In the genomic region with DNA sequence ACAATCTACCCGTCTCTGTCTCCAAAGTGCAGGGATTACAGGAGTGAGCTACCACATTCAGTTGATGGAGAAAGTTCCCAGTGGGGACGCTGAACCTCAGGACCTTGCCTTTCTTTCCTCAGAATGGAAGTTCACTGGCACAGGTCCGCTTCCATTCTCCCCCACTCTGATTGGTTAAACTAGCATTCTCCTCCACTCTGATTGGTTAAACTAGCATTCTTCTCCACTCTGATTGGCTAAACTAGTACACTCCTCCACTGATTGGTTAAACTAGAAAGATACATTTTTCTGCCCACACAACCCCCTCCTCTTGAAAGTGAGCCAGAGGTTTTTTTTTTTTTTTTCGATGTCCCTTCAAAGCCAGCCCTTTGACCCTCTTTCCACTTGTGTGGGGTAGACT, we compare ENCODE assay signal across 21 mouse cellular contexts.
DNase-seq lines count a peak whose midpoint lies in the region; ATAC-seq and TF ChIP-seq lines count a peak whose summit lies in the region.
"Had no signal": no experiment of that assay in that cellular context is flagged by ENCODE, and none has a peak within 500 bp of the region (broad histone marks: within the 10 kb centered on the region; RNA-seq: fewer than 3 reads in every experiment).

No protein-coding gene starts in this region.

- 89% methylated on average over 4 of the region's 4 CpGs for WGBS in forebrain, embryonic 16.5 days

- H3K4me3 ChIP-seq in testis, adult 2 months (ENCODE audit: control insufficient read depth, low read depth, low read length) = peak overlapping the region; percentile 46
- H3K4me3 ChIP-seq in ES-E14 (ENCODE audit: insufficient read depth in 1 of 2, low read depth in 1 of 2, low read length in 2 of 2, poor library complexity in 1 of 2, severe bottlenecking in 1 of 2) = no peak overlapping the region
- H3K4me3 ChIP-seq in forebrain, embryonic 16.5 days (replicated peaks; ENCODE audit: low read length) = no peak overlapping the region
- H3K4me3 ChIP-seq: embryonic facial prominence, embryonic 13.5 days; embryonic facial prominence, embryonic 15.5 days; erythroblast, embryonic 14.5 days; forebrain, embryonic 13.5 days; forebrain, embryonic 15.5 days had no signal

- DNase-seq in testis, postnatal 10 days (ENCODE audit: low spot score) = no peak
- DNase-seq in ES-E14 (ENCODE audit: low read depth, low spot score) (no peak), ZHBTc4 (ENCODE audit: low read depth, low spot score) (peak; percentile 38)
- DNase-seq in testis, postnatal 14 days (ENCODE audit: low spot score) = peak; percentile 25
- no peak for DNase-seq in urinary bladder, adult 18-20 months (ENCODE audit: low spot score in 2 of 2)
- DNase-seq: adrenal gland, adult 2 months; adrenal gland, postnatal 10 days; adrenal gland, postnatal 25 days; cerebellum, adult 11-12 months; cerebellum, adult 2 months; cerebellum, adult 9-10 months; cerebellum, postnatal 10 days; cerebellum, postnatal 25 days had no signal

- no peaks in the 10 kb centered on the region for H3K9me3 ChIP-seq in ES-E14 (ENCODE audit: control insufficient read depth, insufficient read depth, low read depth, low read length)
- no peaks in the 10 kb centered on the region for H3K9me3 ChIP-seq in forebrain, embryonic 16.5 days (ENCODE audit: control insufficient read depth, low read length)
- H3K9me3 ChIP-seq: embryonic facial prominence, embryonic 13.5 days; embryonic facial prominence, embryonic 15.5 days; forebrain, embryonic 13.5 days; forebrain, embryonic 15.5 days had no signal

- H3K9ac ChIP-seq in ES-E14 (ENCODE audit: insufficient read depth, low read depth, low read length, poor library complexity, severe bottlenecking) = no peak overlapping the region
- H3K9ac ChIP-seq in forebrain, embryonic 16.5 days (replicated peaks; ENCODE audit: low read depth, low read length) = no peak overlapping the region
- H3K9ac ChIP-seq: embryonic facial prominence, embryonic 13.5 days; embryonic facial prominence, embryonic 15.5 days; forebrain, embryonic 13.5 days; forebrain, embryonic 15.5 days had no signal

- no peaks in the 10 kb centered on the region for H3K27me3 ChIP-seq in testis, adult 2 months (ENCODE audit: control insufficient read depth, insufficient read depth, low read length)
- no peaks in the 10 kb centered on the region for H3K27me3 ChIP-seq in forebrain, embryonic 16.5 days (replicated peaks; ENCODE audit: control insufficient read depth, insufficient read depth, low read length)
- H3K27me3 ChIP-seq: forebrain, embryonic 13.5 days; forebrain, embryonic 15.5 days had no signal

- TF ChIP-seq POLR2A in testis, adult 2 months (IDR thresholded peaks at IDR 0.05; ENCODE audit: control insufficient read depth, low read depth, low read length) = no peak

- TF ChIP-seq CTCF in testis, adult 2 months (IDR thresholded peaks at IDR 0.05; ENCODE audit: control insufficient read depth, insufficient read depth, insufficient replicate concordance, low read depth, low read length) = no peak

- ATAC-seq in forebrain, embryonic 16.5 days = no peak
- ATAC-seq in cerebellum, adult (ENCODE audit: insufficient number of reproducible peaks, low FRiP score, low TSS enrichment) = no peak
- ATAC-seq: forebrain, embryonic 13.5 days; forebrain, embryonic 15.5 days had no signal

- in situ Hi-C loops in ES-E14 (cut with MboI; ENCODE audit: low sequenced_read_pairs in 2 of 2, unreplicated experiment in 2 of 2) = no loop called here

- H3K27ac ChIP-seq in testis, adult 2 months (ENCODE audit: control insufficient read depth, insufficient read depth, low read depth, low read length) = no peak overlapping the region
- no peak overlapping the region for H3K27ac ChIP-seq in ES-E14 (ENCODE audit: insufficient read depth, low read depth, low read length, poor library complexity, severe bottlenecking)
- no peak overlapping the region for H3K27ac ChIP-seq in forebrain, embryonic 16.5 days (ENCODE audit: low read length)
- H3K27ac ChIP-seq: embryonic facial prominence, embryonic 13.5 days; embryonic facial prominence, embryonic 15.5 days; forebrain, embryonic 13.5 days; forebrain, embryonic 15.5 days had no signal

- H3K4me1 ChIP-seq in testis, adult 2 months (ENCODE audit: control insufficient read depth, insufficient read depth, low read length) = peaks cover 9% of the 10 kb centered on the region
- peaks cover 0 to 2% of the 10 kb centered on the region in 2 experiments; a peak in 1 of 4 replicates for H3K4me1 ChIP-seq in ES-E14 (ENCODE audit: control insufficient read depth in 2 of 2, insufficient read depth in 2 of 2, low read length in 2 of 2, poor library complexity in 1 of 2)
- H3K4me1 ChIP-seq in forebrain, embryonic 16.5 days (replicated peaks; ENCODE audit: control insufficient read depth, insufficient read depth, low read length) = peaks cover 37% of the 10 kb centered on the region

- H3K36me3 ChIP-seq in testis, adult 2 months (ENCODE audit: control insufficient read depth, insufficient read depth, low read length) = no peaks in the 10 kb centered on the region
- H3K36me3 ChIP-seq in ES-E14 (ENCODE audit: control insufficient read depth, insufficient read depth, low read length, poor library complexity, severe bottlenecking) = no peaks in the 10 kb centered on the region
- H3K36me3 ChIP-seq in forebrain, embryonic 16.5 days (ENCODE audit: control insufficient read depth, insufficient read depth) = no peaks in the 10 kb centered on the region
- H3K36me3 ChIP-seq: embryonic facial prominence, embryonic 13.5 days; embryonic facial prominence, embryonic 15.5 days; forebrain, embryonic 15.5 days had no signal

- H3K4me2 ChIP-seq in forebrain, embryonic 16.5 days (ENCODE audit: low read length) = no peak overlapping the region
- H3K4me2 ChIP-seq: embryonic facial prominence, embryonic 13.5 days; embryonic facial prominence, embryonic 15.5 days; forebrain, embryonic 13.5 days; forebrain, embryonic 15.5 days had no signal

TF ChIP-seq in ES-E14, 5 proteins besides CTCF, POLR2A, EP300 and RAD21:
- no peak for TF ChIP-seq ZC3H11A (IDR thresholded peaks at IDR 0.05; ENCODE audit: borderline replicate concordance, low read depth, low read length)
- TF ChIP-seq CHD2 (IDR thresholded peaks at IDR 0.05; ENCODE audit: low read depth, low read length) = peak; percentile 83; the same call in 1 of the 2 replicates
- no peak for TF ChIP-seq HCFC1 (IDR thresholded peaks at IDR 0.05; ENCODE audit: borderline replicate concordance, insufficient read depth, low read length)

Comparison
In these comparisons a context has a peak if more than half of its experiments do, and no peak if none do; other contexts are left out.
1. DNase-seq: peak in ZHBTc4 (single experiment) and testis, postnatal 14 days (single experiment); none in testis, postnatal 10 days (single experiment), ES-E14 (single experiment) and urinary bladder, adult 18-20 months (0 of 2).